Mouse (Mus musculus) cortical plate, adult 2 months (tissue): Measurements from ENCODE around the gene Zbtb49.

Source experiments
- CTCF ChIP-seq: fragments of 200-500 bp; IDR thresholded peaks from 2 replicates; pipeline ENCODE4 v1.5.1; 2011; ENCODE audit warnings: mild to moderate bottlenecking, control low read depth, low read length; ENCODE audit not compliant: insufficient read depth; ENCODE audit errors: extremely low read depth
- POLR2A ChIP-seq: fragments of 200-500 bp; IDR thresholded peaks from 2 replicates; pipeline ENCODE4 v1.6.1; 2011; ENCODE audit warnings: mild to moderate bottlenecking, low read length, control low read depth; ENCODE audit not compliant: insufficient read depth; ENCODE audit errors: extremely low read depth

DNA sequence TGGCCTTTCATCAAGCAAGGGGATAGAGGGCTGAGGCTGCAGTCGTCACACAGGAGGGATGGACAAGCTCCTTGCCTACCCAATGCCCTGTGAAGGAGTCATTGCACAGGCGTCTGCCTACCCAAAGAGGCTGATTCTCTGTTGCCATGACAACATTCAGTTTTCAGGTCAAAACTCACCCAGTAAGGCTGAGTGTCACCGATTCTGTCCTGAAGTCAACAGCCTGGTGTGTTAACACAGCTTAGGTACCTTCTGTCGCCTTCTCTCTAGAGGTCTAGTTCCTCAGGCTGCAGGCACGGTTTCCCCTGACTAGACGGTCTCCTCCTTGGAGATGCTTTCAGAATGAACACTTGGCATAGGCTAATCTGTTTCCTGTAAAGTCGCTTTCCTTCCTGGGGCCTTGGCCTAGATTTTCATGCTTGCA, 14.9 kb downstream of the Zbtb49 start:
- TF ChIP-seq CTCF (no peak), POLR2A (no peak)
